ENCODE assay signal across 8 mouse cellular contexts in genomic region chr16:46008766-46009165, GRCm38 (mm10). TPM values are rescaled to one million over a fixed set of nuclear protein-coding genes. Genes with fewer than 3 reads are reported as not detected.
A peak's percentile ranks its signal among the peaks of the same experiment; 100 is the strongest.
DNase-seq lines count a peak whose midpoint lies in the region; ATAC-seq lines count a peak whose summit lies in the region.

No protein-coding gene starts in this region.

- ATAC-seq in hindbrain, embryonic 16.5 days, result no peak
- ATAC-seq in midbrain, embryonic 15.5 days (replicated peaks), result no peak
- ATAC-seq in megakaryocyte, adult 5-6 weeks (ENCODE audit: poor library complexity, severe bottlenecking), result no peak

- H3K4me1 ChIP-seq in hindbrain, embryonic 16.5 days (ENCODE audit: control insufficient read depth, insufficient read depth, low read depth, low read length), result peaks cover 10% of the 10 kb centered on the region
- H3K4me1 ChIP-seq in midbrain, embryonic 15.5 days, result peaks cover 19% of the 10 kb centered on the region

- no peaks in the 10 kb centered on the region for H3K9me3 ChIP-seq in hindbrain, embryonic 16.5 days (ENCODE audit: control insufficient read depth, low read length)
- H3K9me3 ChIP-seq in midbrain, embryonic 15.5 days, result no peaks in the 10 kb centered on the region

- peak; percentile 37 for DNase-seq in 3T3-L1 (ENCODE audit: low read depth, low spot score)
- DNase-seq in CD8-positive naive resting alpha-beta T cell, adult 2 months (ENCODE audit: low read depth in 2 of 2, low spot score in 2 of 2), result peak; percentile 44 to 49
- DNase-seq in embryo, embryonic 11 days, result no peak
- DNase-seq in urinary bladder, postnatal 14 days (ENCODE audit: low spot score), result no peak
- no peak for DNase-seq in kidney, adult 11 months

- no peaks in the 10 kb centered on the region for H3K27me3 ChIP-seq in hindbrain, embryonic 16.5 days (replicated peaks; ENCODE audit: control insufficient read depth, insufficient read depth, low read length)
- H3K27me3 ChIP-seq in midbrain, embryonic 15.5 days (replicated peaks), result no peaks in the 10 kb centered on the region

- no peaks in the 10 kb centered on the region for H3K36me3 ChIP-seq in hindbrain, embryonic 16.5 days (ENCODE audit: control insufficient read depth, insufficient read depth, low read length)
- no peaks in the 10 kb centered on the region for H3K36me3 ChIP-seq in midbrain, embryonic 15.5 days (replicated peaks)

- 61% methylated on average over 3 of the region's 3 CpGs for WGBS in hindbrain, embryonic 16.5 days
- 64% methylated on average over 3 of the region's 3 CpGs for WGBS in midbrain, embryonic 15.5 days

- peak overlapping the region; percentile 87 for H3K4me2 ChIP-seq in hindbrain, embryonic 16.5 days (ENCODE audit: low read length)
- H3K4me2 ChIP-seq in midbrain, embryonic 15.5 days, result peak overlapping the region; percentile 81

- peak overlapping the region; percentile 12 for H3K9ac ChIP-seq in hindbrain, embryonic 16.5 days (ENCODE audit: low read depth, low read length)
- peak overlapping the region; percentile 71; the same call in 1 of the 2 replicates for H3K9ac ChIP-seq in midbrain, embryonic 15.5 days

- H3K27ac ChIP-seq in hindbrain, embryonic 16.5 days (ENCODE audit: low read depth, low read length), result no peak overlapping the region
- no peak overlapping the region for H3K27ac ChIP-seq in midbrain, embryonic 15.5 days

- peak overlapping the region; percentile 72 for H3K4me3 ChIP-seq in hindbrain, embryonic 16.5 days (ENCODE audit: low read length)
- peak overlapping the region; percentile 89 for H3K4me3 ChIP-seq in midbrain, embryonic 15.5 days

RNA-seq across cellular contexts. Expression of gene Plcxd2, which starts 1.3 kb away (rescaled TPM):
- polyA plus RNA-seq in hindbrain, embryonic 16.5 days (2015; fragmentation: Nextera tagmentation; extraction: Ambion mirVana), result 16.1 and 16.6 TPM in 2 replicates
- 12.4 and 12.9 TPM in 2 replicates for polyA plus RNA-seq in midbrain, embryonic 15.5 days (2015; fragmentation: Nextera tagmentation; extraction: Ambion mirVana)
- total RNA-seq in megakaryocyte, adult 5-6 weeks (2015), result 1.7 and 1.9 TPM in 2 replicates
- 1.5 and 2.2 TPM in 2 replicates for total RNA-seq in megakaryocyte, adult 5-6 weeks (2017)

RNA-seq across cellular contexts. Expression of gene Phldb2, which starts 55.4 kb away (rescaled TPM):
- polyA plus RNA-seq in hindbrain, embryonic 16.5 days (2015; fragmentation: Nextera tagmentation; extraction: Ambion mirVana), result 6.8 and 7.9 TPM in 2 replicates
- 7.8 and 9.1 TPM in 2 replicates for polyA plus RNA-seq in midbrain, embryonic 15.5 days (2015; fragmentation: Nextera tagmentation; extraction: Ambion mirVana)
- 0.04 and 0.27 TPM in 2 replicates for total RNA-seq in megakaryocyte, adult 5-6 weeks (2015)
- 0.59 and 1.5 TPM in 2 replicates for total RNA-seq in megakaryocyte, adult 5-6 weeks (2017)

Comparison
In these comparisons a context has a peak if more than half of its experiments do, and no peak if none do; other contexts are left out.
1. DNase-seq: peak in 3T3-L1 (single experiment) and CD8-positive naive resting alpha-beta T cell, adult 2 months (2 of 2); none in embryo, embryonic 11 days (single experiment), urinary bladder, postnatal 14 days (single experiment) and kidney, adult 11 months (single experiment).